Mouse (Mus musculus) olfactory bulb, adult 2 months (tissue): ENCODE measurements at regions not wholly inside any gene's neighbourhood (a gene's known extent, or its start where the extent isn't known, plus 50 kb on each side); places are given as distances from the start of the nearest gene placed in this dataset.

ENCODE experiments used
- CTCF ChIP-seq: fragments of 200-500 bp; IDR thresholded peaks from 2 replicates; pipeline ENCODE4 v1.5.1; 2012; ENCODE audit warnings: low read depth, mild to moderate bottlenecking, low read length, moderate library complexity; ENCODE audit not compliant: insufficient read depth
- POLR2A ChIP-seq: fragments of 200-500 bp; IDR thresholded peaks from 2 replicates; pipeline ENCODE4 v1.6.1; 2012; ENCODE audit warnings: mild to moderate bottlenecking, low read depth, low read length, moderate library complexity; ENCODE audit not compliant: insufficient read depth

DNA sequence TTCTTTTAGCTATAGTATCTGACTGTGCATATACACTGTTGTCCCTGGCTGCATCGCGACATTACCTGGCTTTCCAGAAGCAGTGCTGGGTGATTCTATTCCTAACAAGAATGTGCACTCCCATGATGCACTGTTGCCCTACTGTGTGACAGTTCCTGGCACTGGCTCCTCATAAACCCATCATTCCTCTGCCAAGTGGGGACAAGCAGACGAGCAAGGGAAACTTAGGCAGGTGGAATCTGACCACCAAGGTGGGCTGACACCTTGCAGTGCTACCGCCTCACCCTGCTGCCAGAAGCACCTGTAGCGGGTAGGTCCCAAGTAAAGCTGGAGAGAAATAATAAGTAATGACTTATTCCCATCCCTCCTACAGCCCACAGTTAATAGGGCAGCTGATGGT is 167.5 kb upstream of the Camk1g start:
- TF ChIP-seq POLR2A, result no peak
- TF ChIP-seq CTCF, result no peak
